Mouse (Mus musculus): ENCODE results near the gene Kif6.

- TF ChIP-seq CTCF (conservative IDR thresholded peaks at IDR 0.05; ENCODE audit: low read length) (no peak), NANOG (IDR thresholded peaks at IDR 0.05; ENCODE audit: borderline replicate concordance, low read length) (no peak)
These were observed 94.3 kb downstream of the Kif6 start for GRCm38 (mm10) chr17:49709192-49709591.

Measured in E14TG2a.4 (cell line).